ENCODE assay signal across 22 mouse cellular contexts in the genomic region with DNA sequence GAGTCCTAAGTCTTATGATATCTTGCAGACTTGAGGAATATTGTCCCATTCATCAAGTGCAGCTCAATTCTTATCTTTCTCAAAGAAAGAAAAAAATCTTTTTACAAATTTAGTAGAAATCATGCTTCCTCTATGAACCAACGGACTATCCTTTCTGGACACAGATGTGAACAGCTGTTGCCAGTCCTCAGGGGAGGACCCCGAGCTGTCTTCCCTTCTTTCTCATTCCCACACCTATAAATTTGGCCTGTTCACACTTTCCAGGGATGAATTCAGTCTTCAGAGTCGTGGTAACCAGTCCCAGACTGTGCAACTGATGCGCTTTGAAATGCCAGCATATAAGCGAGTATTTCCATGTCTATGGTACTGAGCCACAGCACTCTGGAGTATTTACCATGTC.
DNase-seq lines count a peak whose midpoint lies in the region; ATAC-seq and TF ChIP-seq lines count a peak whose summit lies in the region.
"Had no signal": no experiment of that assay in that cellular context is flagged by ENCODE, and none has a peak within 500 bp of the region (broad histone marks: within the 10 kb centered on the region; RNA-seq: fewer than 3 reads in every experiment).

No protein-coding gene starts in this region.

- WGBS in heart, adult 2 months = 67% methylated on average over 5 of the region's 5 CpGs
- WGBS in heart, embryonic 11.5 days (ENCODE audit: insufficient replicate concordance) = 69% methylated on average over 5 of the region's 5 CpGs

- H3K9me3 ChIP-seq in heart, embryonic 11.5 days (replicated peaks; ENCODE audit: control insufficient read depth, low read length) = no peaks in the 10 kb centered on the region
- H3K9me3 ChIP-seq: embryonic facial prominence, embryonic 13.5 days; forebrain, embryonic 12.5 days; hindbrain, embryonic 12.5 days had no signal

- no peak for TF ChIP-seq EP300 in heart, adult 2 months (IDR thresholded peaks at IDR 0.05; ENCODE audit: insufficient read depth, low read depth, low read length)

- no peaks in the 10 kb centered on the region for H3K4me1 ChIP-seq in heart, adult 2 months (ENCODE audit: control insufficient read depth, insufficient read depth, low read length)
- H3K4me1 ChIP-seq in heart, embryonic 11.5 days (ENCODE audit: control insufficient read depth, insufficient read depth, low read length) = no peaks in the 10 kb centered on the region
- H3K4me1 ChIP-seq: embryonic facial prominence, embryonic 13.5 days; forebrain, embryonic 12.5 days; hindbrain, embryonic 12.5 days had no signal

- intact Hi-C loops in heart, adult 2 months (cut with DNase I) = no loop called here

- TF ChIP-seq POLR2A in heart, adult 2 months (IDR thresholded peaks at IDR 0.05; ENCODE audit: insufficient read depth, low read depth, low read length) = no peak

- TF ChIP-seq CTCF in heart, adult 2 months (IDR thresholded peaks at IDR 0.05) = no peak

- no peaks in the 10 kb centered on the region for H3K36me3 ChIP-seq in heart, adult 2 months (ENCODE audit: control insufficient read depth, insufficient read depth, low read length)
- H3K36me3 ChIP-seq in heart, embryonic 11.5 days (ENCODE audit: control insufficient read depth, insufficient read depth, low read length) = no peaks in the 10 kb centered on the region
- H3K36me3 ChIP-seq: embryonic facial prominence, embryonic 13.5 days; forebrain, embryonic 12.5 days; hindbrain, embryonic 12.5 days had no signal

- H3K27ac ChIP-seq in heart, adult 2 months = no peak overlapping the region
- H3K27ac ChIP-seq in heart, embryonic 11.5 days (ENCODE audit: low read depth, low read length) = no peak overlapping the region
- H3K27ac ChIP-seq: embryonic facial prominence, embryonic 13.5 days; forebrain, embryonic 12.5 days; hindbrain, embryonic 12.5 days had no signal

- H3K4me2 ChIP-seq in heart, embryonic 11.5 days = no peak overlapping the region
- H3K4me2 ChIP-seq: embryonic facial prominence, embryonic 13.5 days; forebrain, embryonic 12.5 days; hindbrain, embryonic 12.5 days had no signal

- H3K9ac ChIP-seq in heart, adult 2 months (ENCODE audit: low read depth, low read length) = no peak overlapping the region
- no peak overlapping the region for H3K9ac ChIP-seq in heart, embryonic 11.5 days (ENCODE audit: low read depth, low read length)
- H3K9ac ChIP-seq: embryonic facial prominence, embryonic 13.5 days; forebrain, embryonic 12.5 days; hindbrain, embryonic 12.5 days had no signal

- DNase-seq in heart, adult 2 months = peak; percentile 11 to 30
- peak; percentile 5 for DNase-seq in kidney, adult 9 months
- no peak for DNase-seq in kidney, adult 8-10 months
- peak; percentile 69 for DNase-seq in kidney, postnatal 10 days
- DNase-seq in kidney, postnatal 36 days = no peak
- peak; percentile 9 for DNase-seq in urinary bladder, postnatal 14 days (ENCODE audit: low spot score)
- DNase-seq in urinary bladder, postnatal 4 days (ENCODE audit: low spot score in 2 of 2) = no peak
- DNase-seq: adrenal gland, postnatal 14 days; cerebellum, adult 11-12 months; cerebellum, adult 9-10 months; cerebellum, postnatal 36 days; gastrocnemius, postnatal 25 days had no signal

- no peak for ATAC-seq in heart, embryonic 11.5 days (replicated peaks; ENCODE audit: insufficient number of reproducible peaks, low FRiP score, low TSS enrichment)
- ATAC-seq: activated CD4-positive, CD25-positive, alpha-beta regulatory T cell, adult 4 months; forebrain, embryonic 16.5 days; hindbrain, embryonic 16.5 days; inflammation-experienced regulatory T-cells, adult 6 months; Patski had no signal

- H3K79me2 ChIP-seq in heart, adult 2 months (replicated peaks; ENCODE audit: control insufficient read depth, insufficient read depth, low read length) = no peaks in the 10 kb centered on the region

- no peak overlapping the region for H3K4me3 ChIP-seq in heart, adult 2 months
- no peak overlapping the region for H3K4me3 ChIP-seq in heart, embryonic 11.5 days (ENCODE audit: low read depth, low read length)
- H3K4me3 ChIP-seq: embryonic facial prominence, embryonic 13.5 days; forebrain, embryonic 12.5 days; hindbrain, embryonic 12.5 days had no signal

- H3K27me3 ChIP-seq in heart, adult 2 months (ENCODE audit: control insufficient read depth, insufficient read depth, low read length) = no peaks in the 10 kb centered on the region
- H3K27me3 ChIP-seq in heart, embryonic 11.5 days (ENCODE audit: control insufficient read depth, insufficient read depth, low read length) = no peaks in the 10 kb centered on the region
- H3K27me3 ChIP-seq: CH12.LX; embryonic facial prominence, embryonic 13.5 days; forebrain, embryonic 12.5 days; hindbrain, embryonic 12.5 days; Patski had no signal

Comparison
In these comparisons a context has a peak if more than half of its experiments do, and no peak if none do; other contexts are left out.
1. DNase-seq: peak in heart, adult 2 months (2 of 2), kidney, adult 9 months (single experiment), kidney, postnatal 10 days (single experiment) and urinary bladder, postnatal 14 days (single experiment); none in kidney, adult 8-10 months (0 of 2), kidney, postnatal 36 days (0 of 2) and urinary bladder, postnatal 4 days (0 of 2).